Mouse (Mus musculus): ENCODE results near the gene Enpp1.
A peak's percentile ranks its signal among the peaks of the same experiment; 100 is the strongest.

- TF ChIP-seq CTCF (IDR thresholded peaks at IDR 0.05; ENCODE audit: insufficient read depth, low read depth, low read length), result no peak
- peak; percentile 30 for TF ChIP-seq POLR2A (IDR thresholded peaks at IDR 0.05; ENCODE audit: insufficient read depth, low read depth, low read length)
Observed at GRCm38 (mm10) chr10:24595250-24596002, 116.5 kb downstream of the Enpp1 start, which contains the start of gene Ccn2.
